Mouse (Mus musculus) neural tube, embryonic 14.5 days (tissue): ENCODE measurements around the gene Zfp467. TPM values are rescaled to one million over a fixed set of nuclear protein-coding genes. Genes with fewer than 3 reads are reported as not detected.

Experiments
- microRNA-seq: library from miRNA; unstranded; fragments of <30 nt; microRNA quantifications from one replicate; pipeline ENCODE4, GENCODE M21; 2016
- polyA plus RNA-seq: library from polyadenylated mRNA; unstranded; fragments of >200 nt; fragmentation: Nextera tagmentation; extraction: Ambion mirVana; gene quantifications from 2 replicates; pipeline ENCODE4 v1.2.1, GENCODE M21; 2014

The Zfp467 gene
- polyA plus RNA-seq, 1 experiment from 2014 or later = 37.8 TPM

Small RNA genes within 50 kb of the gene (microRNA-seq; reads per million reads assigned to microRNA genes)
- not detected for gene Gm24325

Other genes starting within 250 kb of the Zfp467 start
- gene Krba1, start 50.2 kb downstream of the Zfp467 start, polyA plus RNA-seq = 26.7 and 28.1 TPM in 2 replicates
- gene Sspo, start 2.4 kb upstream of the Zfp467 start, polyA plus RNA-seq = 0.16 and 0.35 TPM in 2 replicates
- 248 and 275 TPM in 2 replicates for gene Atp6v0e2, start 91.8 kb upstream of the Zfp467 start, polyA plus RNA-seq
- 15.1 and 22.8 TPM in 2 replicates for gene Lrrc61, start 109.0 kb upstream of the Zfp467 start, polyA plus RNA-seq
- gene Rarres2, start 127.0 kb upstream of the Zfp467 start, polyA plus RNA-seq = 0.68 and 11.8 TPM in 2 replicates
- 0.90 TPM in 1 of 2 replicates, not detected in the other for gene Gm45021, start 143.8 kb upstream of the Zfp467 start, polyA plus RNA-seq
- gene Repin1, start 148.1 kb upstream of the Zfp467 start, polyA plus RNA-seq = 38.9 and 40.8 TPM in 2 replicates
- not detected in 2 replicates for gene Gm44965, start 148.1 kb upstream of the Zfp467 start, polyA plus RNA-seq
- 12.3 and 17.6 TPM in 2 replicates for gene Zfp775, start 156.2 kb upstream of the Zfp467 start, polyA plus RNA-seq
- 20.5 and 26.9 TPM in 2 replicates for gene AI854703, start 180.9 kb upstream of the Zfp467 start, polyA plus RNA-seq
- 0.20 and 0.35 TPM in 2 replicates for gene Gimap8, start 201.4 kb upstream of the Zfp467 start, polyA plus RNA-seq
- gene Gimap9, start 230.3 kb upstream of the Zfp467 start, polyA plus RNA-seq = 0.70 and 1.5 TPM in 2 replicates
- gene Gimap4, start 238.7 kb upstream of the Zfp467 start, polyA plus RNA-seq = 0.33 and 1.4 TPM in 2 replicates